Mouse (Mus musculus) c-Kit-positive CD71-positive TER-119-negative erythroid progenitor cells, embryonic 14.5 days (primary cell): ENCODE results near the gene Nr4a3.

Experiments
- DNase-seq: peaks from one replicate; pipeline ENCODE4 v3.0.0-alpha.2; 2013; ENCODE audit warnings: low read depth

Gene Nr4a3

GRCm38 (mm10) chr4:48116191-48116590 lies 71.2 kb downstream of the Nr4a3 start:
- DNase-seq: no peak

GRCm38 (mm10) chr4:48124416-48124772 lies 79.4 kb downstream of the Nr4a3 start:
- DNase-seq: no peak

GRCm38 (mm10) chr4:48124773-48125469 lies 80.0 kb downstream of the Nr4a3 start, which contains the start of gene Stx17:
Stx17 (plus strand) TSS chr4:48124915.
- peak; percentile 87 for DNase-seq

GRCm38 (mm10) chr4:48130314-48130713 lies 85.4 kb downstream of the Nr4a3 start:
- DNase-seq: no peak

DNA sequence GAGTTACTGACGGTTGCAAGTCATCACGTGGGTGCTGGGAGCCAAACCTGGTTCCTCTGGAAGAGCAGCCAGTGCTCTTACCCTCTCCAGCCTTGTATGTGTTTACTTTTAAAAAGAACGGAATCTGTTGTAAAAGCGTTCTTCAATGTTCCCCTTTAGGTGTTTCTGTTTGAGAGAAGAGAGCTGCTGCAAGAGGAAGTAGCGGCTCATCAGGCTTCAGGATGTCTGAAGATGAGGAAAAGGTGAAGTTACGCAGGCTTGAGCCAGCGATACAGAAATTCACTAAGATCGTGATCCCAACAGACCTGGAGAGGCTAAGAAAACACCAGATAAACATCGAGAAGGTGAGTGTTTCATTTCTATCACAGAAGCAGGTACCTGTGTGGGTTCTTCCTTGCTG lies 86.7 kb downstream of the Nr4a3 start:
- DNase-seq: no peak

GRCm38 (mm10) chr4:48132721-48133120 lies 87.8 kb downstream of the Nr4a3 start:
- DNase-seq: no peak
